Mouse (Mus musculus) G1E (cell line): ENCODE data around the gene Ly6c1. TPM values are rescaled to one million over a fixed set of nuclear protein-coding genes. Genes with fewer than 3 reads are reported as not detected.
"Not testable (repeated sequence)": the region's sequence is repeated elsewhere in the genome, so short reads cannot be mapped to it uniquely, and the experiment has no call there.

ENCODE experiments used
- ATAC-seq: 2 replicates; pipeline ENCODE4 v1.8.0; 2016; ENCODE audit warnings: mild to moderate bottlenecking; ENCODE audit not compliant: insufficient number of reproducible peaks, poor library complexity, low FRiP score, severe bottlenecking; ENCODE audit errors: extremely low read depth
- DNase-seq: peaks from one replicate; pipeline ENCODE4 v3.0.0; 2012; ENCODE audit warnings: low spot score
- H3K27me3 ChIP-seq: 2 replicates; pipeline ENCODE4 v1.6.1; 2012; ENCODE audit warnings: mild to moderate bottlenecking, low read length, inconsistent platforms; ENCODE audit not compliant: insufficient read depth
- H3K36me3 ChIP-seq: replicated peaks from 2 replicates; pipeline ENCODE3; 2012; ENCODE audit warnings: mild to moderate bottlenecking, inconsistent platforms
- H3K4me1 ChIP-seq: 2 replicates; pipeline ENCODE4 v1.6.1; 2012; ENCODE audit warnings: low read depth, low read length, inconsistent platforms, mixed read lengths; ENCODE audit not compliant: insufficient read depth
- H3K4me3 ChIP-seq: 2 replicates; pipeline ENCODE4 v1.5.1; 2012; ENCODE audit warnings: low read depth, mild to moderate bottlenecking, inconsistent platforms, low read length, moderate library complexity, mixed read lengths
- H3K9me3 ChIP-seq: replicated peaks from 2 replicates; pipeline ENCODE4 v1.6.1; 2012; ENCODE audit warnings: inconsistent platforms
- polyA plus RNA-seq: library from polyadenylated mRNA; stranded (reverse); fragments of >175 nt; gene quantifications from 2 replicates; pipeline ENCODE4 v1.2.3, GENCODE M21; 2012
- total RNA-seq, 2 experiments: library from RNA; stranded (forward) in 1 of 2; stranded (reverse) in 1 of 2; fragments of 200-1000 nt in 1 of 2; fragments of >200 nt in 1 of 2; fragmentation: Nextera tagmentation in 1 of 2; gene quantifications; 2 replicates each; pipeline ENCODE4 v1.2.3; 2014 to 2017

The Ly6c1 gene
- total and polyA plus RNA-seq, 3 experiments: not detected

DNA sequence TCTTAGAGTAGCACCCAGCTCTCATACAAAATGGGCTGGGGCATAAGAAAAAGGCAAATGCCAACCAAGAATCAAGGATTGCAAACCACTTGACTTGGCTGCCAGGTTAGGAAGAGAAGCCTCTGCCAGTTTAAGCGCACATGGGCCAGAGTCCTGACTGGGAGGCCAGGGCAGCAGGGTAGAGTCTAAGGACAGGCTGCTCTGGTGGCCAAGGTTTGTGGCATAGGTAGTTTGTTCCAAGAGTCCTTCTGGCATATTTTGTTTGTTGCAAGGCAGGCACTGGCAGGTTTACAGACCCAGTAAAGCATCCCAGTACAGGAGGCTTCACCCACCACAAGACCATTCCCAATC is 685 bp downstream of the Ly6c1 start:
- H3K36me3 ChIP-seq, ATAC-seq, H3K4me3 ChIP-seq, H3K4me1 ChIP-seq, DNase-seq, H3K27me3 ChIP-seq: not testable (repeated sequence)
- peaks cover 18% of the 10 kb centered on the region; the same call in 1 of the 2 replicates for H3K9me3 ChIP-seq

DNA sequence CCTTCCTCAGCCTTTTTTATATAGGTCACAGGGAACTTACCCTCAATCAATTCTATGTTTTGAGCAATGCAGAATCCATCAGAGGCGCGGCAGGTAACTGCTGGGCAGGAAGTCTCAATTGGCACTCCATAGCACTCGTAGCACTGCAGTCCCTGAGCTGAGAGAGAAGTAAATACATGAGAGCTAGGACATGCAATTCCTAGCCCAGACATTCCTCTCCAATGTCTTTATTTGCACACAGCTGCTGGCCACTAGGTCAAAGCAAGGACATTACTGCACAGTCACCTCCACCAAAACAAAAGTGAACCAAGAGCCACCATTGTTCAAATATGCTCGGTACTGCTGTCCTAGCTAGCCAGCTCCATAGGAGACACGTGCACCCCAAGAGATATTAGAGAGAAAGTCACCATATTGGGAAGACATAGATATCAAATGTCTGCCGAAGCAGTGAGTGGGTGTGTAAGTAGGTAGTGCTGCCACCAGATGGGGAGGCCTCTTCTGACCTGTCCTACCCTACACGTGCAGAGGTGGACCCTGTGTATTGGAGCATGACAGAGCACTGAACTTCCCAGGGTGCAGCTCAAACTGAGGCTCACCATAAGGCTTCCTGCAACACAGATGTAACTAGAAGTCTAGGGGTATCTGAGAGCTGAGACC is 1.2 kb downstream of the Ly6c1 start:
- not testable (repeated sequence) for H3K4me1 ChIP-seq, ATAC-seq, DNase-seq, H3K27me3 ChIP-seq, H3K36me3 ChIP-seq, H3K4me3 ChIP-seq
- peaks cover 18% of the 10 kb centered on the region; the same call in 1 of the 2 replicates for H3K9me3 ChIP-seq

DNA sequence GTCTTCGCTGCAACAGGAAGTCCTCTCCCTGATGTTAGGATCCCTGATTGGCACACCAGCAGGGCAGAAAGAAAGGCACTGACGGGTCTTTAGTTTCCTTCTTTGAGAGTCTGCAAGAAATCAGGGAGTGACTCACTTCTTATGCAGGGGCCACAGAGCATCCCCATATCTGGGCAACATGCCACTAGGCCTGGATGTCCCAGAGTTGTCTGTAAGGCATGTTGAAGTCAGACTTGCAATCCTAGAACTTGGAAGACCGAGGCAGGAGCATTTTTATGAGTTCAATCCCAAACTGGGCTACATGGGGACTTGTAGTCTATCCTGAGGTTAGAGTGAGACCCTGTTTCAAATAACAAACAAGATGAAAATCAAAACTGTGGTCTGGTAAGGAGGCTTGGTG is 3.1 kb downstream of the Ly6c1 start:
- peaks cover 18% of the 10 kb centered on the region; the same call in 1 of the 2 replicates for H3K9me3 ChIP-seq
- not testable (repeated sequence) for ATAC-seq, H3K4me1 ChIP-seq, H3K27me3 ChIP-seq, H3K4me3 ChIP-seq, DNase-seq, H3K36me3 ChIP-seq

DNA sequence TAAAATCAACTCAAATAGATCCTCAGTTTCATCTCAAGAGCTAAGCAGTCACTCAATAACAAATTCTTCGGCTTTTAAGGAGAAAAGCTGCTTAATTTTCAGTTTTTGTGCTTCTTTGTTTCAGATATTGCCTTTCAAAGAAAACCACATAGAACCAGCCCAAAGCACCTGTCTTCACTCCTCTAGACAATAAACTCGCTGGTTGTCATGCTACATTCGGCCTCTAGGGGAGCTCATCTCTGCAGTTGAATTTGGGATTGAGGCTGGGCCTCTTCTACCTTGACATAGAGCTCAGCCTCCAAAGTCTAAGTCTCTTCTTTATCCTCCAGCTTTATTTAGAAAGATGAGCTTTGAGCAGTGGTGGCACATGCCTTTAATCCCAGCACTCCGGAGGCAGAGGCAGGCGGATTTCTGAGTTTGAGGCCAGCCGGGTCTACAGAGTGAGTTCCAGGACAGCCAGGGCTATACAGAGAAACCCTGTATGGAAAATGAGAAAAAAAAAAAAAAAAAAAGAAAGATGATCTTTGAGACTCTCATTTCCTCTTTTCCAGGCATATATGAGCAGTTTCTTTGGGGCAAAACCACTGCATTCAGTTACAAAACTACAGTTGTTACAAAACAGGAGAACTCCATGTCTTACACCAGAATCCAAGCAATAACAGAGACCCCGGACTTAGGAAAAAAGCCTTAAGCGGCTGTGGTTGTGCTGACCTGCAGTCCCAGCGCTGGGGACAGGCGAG is 27.4 kb downstream of the Ly6c1 start:
- DNase-seq, ATAC-seq: not testable (repeated sequence)

DNA sequence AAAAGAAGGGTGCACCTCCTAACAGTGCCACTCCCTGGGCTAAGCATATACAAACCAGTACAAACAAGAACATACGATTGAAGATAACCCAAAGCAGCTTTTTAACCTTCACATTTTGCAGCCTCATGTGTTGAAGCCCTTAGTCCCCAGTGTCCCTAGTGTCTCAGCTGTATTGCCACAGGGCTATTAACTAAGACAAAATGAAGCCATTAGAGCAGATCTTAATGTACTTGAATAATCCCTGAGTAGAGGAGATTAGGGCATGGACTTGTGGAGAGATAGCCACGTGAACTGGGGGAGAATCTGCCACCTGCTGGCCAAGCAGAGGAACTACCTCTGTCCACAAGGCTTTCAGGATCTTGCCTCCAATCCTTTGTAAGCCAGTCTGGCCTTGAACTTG is 29.2 kb downstream of the Ly6c1 start:
- not testable (repeated sequence) for H3K4me3 ChIP-seq, ATAC-seq, DNase-seq, H3K36me3 ChIP-seq, H3K9me3 ChIP-seq, H3K27me3 ChIP-seq, H3K4me1 ChIP-seq

More for the DNA sequence above, 27.4 kb downstream of the Ly6c1 start:
- H3K4me1 ChIP-seq, H3K4me3 ChIP-seq, H3K36me3 ChIP-seq, H3K27me3 ChIP-seq: not testable (repeated sequence)
- peaks cover 12% of the 10 kb centered on the region for H3K9me3 ChIP-seq

Other genes with a start within 250 kb of the Ly6c1 start
- not detected in 2 replicates for gene Gml2, start 229.8 kb downstream of the Ly6c1 start, total RNA-seq (2014; fragmentation: Nextera tagmentation)
- gene Gml2, start 229.8 kb downstream of the Ly6c1 start, total RNA-seq (2017): not detected in 2 replicates
- gene Gml2, start 229.8 kb downstream of the Ly6c1 start, polyA plus RNA-seq: not detected in 2 replicates
- not detected in 2 replicates for gene 2010109I03Rik, start 151.8 kb downstream of the Ly6c1 start, total RNA-seq (2014; fragmentation: Nextera tagmentation)
- 0.11 TPM in 1 of 2 replicates, not detected in the other for gene 2010109I03Rik, start 151.8 kb downstream of the Ly6c1 start, total RNA-seq (2017)
- not detected in 2 replicates for gene 2010109I03Rik, start 151.8 kb downstream of the Ly6c1 start, polyA plus RNA-seq
- not detected in 2 replicates for gene Ly6i, start 65.4 kb downstream of the Ly6c1 start, total RNA-seq (2014; fragmentation: Nextera tagmentation)
- gene Ly6i, start 65.4 kb downstream of the Ly6c1 start, total RNA-seq (2017): not detected in 2 replicates
- gene Ly6i, start 65.4 kb downstream of the Ly6c1 start, polyA plus RNA-seq: not detected in 2 replicates
- not detected in 2 replicates for gene Ly6a, start 50.8 kb downstream of the Ly6c1 start, total RNA-seq (2014; fragmentation: Nextera tagmentation)
- gene Ly6a, start 50.8 kb downstream of the Ly6c1 start, total RNA-seq (2017): 0.22 TPM in 1 of 2 replicates, not detected in the other
- gene Ly6a, start 50.8 kb downstream of the Ly6c1 start, polyA plus RNA-seq: not detected in 2 replicates
- gene Ly6c2, start 63.1 kb upstream of the Ly6c1 start, total RNA-seq (2014; fragmentation: Nextera tagmentation): not detected in 2 replicates
- gene Ly6c2, start 63.1 kb upstream of the Ly6c1 start, total RNA-seq (2017): 0.06 and 0.11 TPM in 2 replicates
- gene Ly6c2, start 63.1 kb upstream of the Ly6c1 start, polyA plus RNA-seq: not detected in 2 replicates
- not detected in 2 replicates for gene Ly6g, start 106.4 kb upstream of the Ly6c1 start, total RNA-seq (2014; fragmentation: Nextera tagmentation)
- gene Ly6g, start 106.4 kb upstream of the Ly6c1 start, total RNA-seq (2017): not detected in 2 replicates
- gene Ly6g, start 106.4 kb upstream of the Ly6c1 start, polyA plus RNA-seq: not detected in 2 replicates
- not detected in 2 replicates for gene BC025446, start 167.5 kb upstream of the Ly6c1 start, total RNA-seq (2014; fragmentation: Nextera tagmentation)
- gene BC025446, start 167.5 kb upstream of the Ly6c1 start, total RNA-seq (2017): 0.12 TPM in 1 of 2 replicates, not detected in the other
- gene BC025446, start 167.5 kb upstream of the Ly6c1 start, polyA plus RNA-seq: not detected in 2 replicates
- gene Ly6f, start 219.6 kb upstream of the Ly6c1 start, total RNA-seq (2014; fragmentation: Nextera tagmentation): not detected in 2 replicates
- gene Ly6f, start 219.6 kb upstream of the Ly6c1 start, total RNA-seq (2017): not detected in 2 replicates
- gene Ly6f, start 219.6 kb upstream of the Ly6c1 start, polyA plus RNA-seq: not detected in 2 replicates